Mouse (Mus musculus): ENCODE data around the gene Hbs1l.

DNA sequence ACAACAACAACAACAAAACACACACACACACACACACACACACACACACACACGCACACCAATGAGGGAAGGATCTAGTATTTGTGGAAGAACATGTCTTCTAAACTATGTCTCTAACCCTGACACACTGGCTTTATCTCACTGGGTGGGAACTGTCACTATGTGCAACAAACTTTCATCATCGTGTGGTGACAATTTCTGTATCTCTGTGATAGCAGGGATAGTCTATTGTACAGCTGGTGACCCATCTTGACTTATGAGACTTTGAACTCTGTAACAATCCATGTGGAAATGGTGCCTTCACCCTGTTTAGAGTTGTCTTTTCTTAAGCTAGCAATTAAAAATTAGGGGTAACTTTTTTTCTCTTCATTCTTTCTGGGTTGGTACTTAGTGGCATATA lies 36.1 kb upstream of the Hbs1l start:
- TF ChIP-seq POLR2A (IDR thresholded peaks at IDR 0.05; ENCODE audit: control insufficient read depth, extremely low read depth, insufficient read depth, low read length, poor library complexity) (no peak), CTCF (IDR thresholded peaks at IDR 0.05; ENCODE audit: borderline replicate concordance, control insufficient read depth, extremely low read depth, insufficient read depth, low read length, poor library complexity) (no peak)

Data from thymus, adult 2 months (tissue).